Mouse (Mus musculus) embryonic facial prominence, embryonic 11.5 days (tissue): ENCODE measurements around the gene Tk1. TPM values are rescaled to one million over a fixed set of nuclear protein-coding genes. Genes with fewer than 3 reads are reported as not detected.

ENCODE experiments used
- ATAC-seq: fragments of 200-750 bp; cut with Nextera tagmentation; replicated peaks from 2 replicates; pipeline ENCODE4 v1.8.0; 2017; ENCODE audit warnings: low read depth; ENCODE audit not compliant: insufficient number of reproducible peaks, low FRiP score, low TSS enrichment
- DNase-seq: peaks from one replicate; pipeline ENCODE4 v3.0.0-alpha.2; 2015; ENCODE audit warnings: low spot score
- H3K27ac ChIP-seq: fragments of 300-500 bp; sonication (generic); replicated peaks from 2 replicates; pipeline ENCODE4 v1.5.1; 2014; ENCODE audit warnings: mild to moderate bottlenecking, low read depth, low read length, control low read depth
- H3K27me3 ChIP-seq: fragments of 300-500 bp; sonication (generic); 2 replicates; pipeline ENCODE4 v1.6.1; 2014; ENCODE audit warnings: mild to moderate bottlenecking, low read length, moderate library complexity, mixed read lengths; ENCODE audit not compliant: control insufficient read depth, insufficient read depth
- H3K36me3 ChIP-seq: fragments of 300-500 bp; sonication (generic); replicated peaks from 2 replicates; pipeline ENCODE4 v1.6.1; 2014; ENCODE audit warnings: low read depth, mild to moderate bottlenecking, low read length, moderate library complexity, mixed read lengths; ENCODE audit not compliant: control insufficient read depth, insufficient read depth
- H3K4me1 ChIP-seq: fragments of 300-500 bp; sonication (generic); 2 replicates; pipeline ENCODE4 v1.6.1; 2014; ENCODE audit warnings: low read length, mixed read lengths; ENCODE audit not compliant: control insufficient read depth, insufficient read depth
- H3K4me2 ChIP-seq: fragments of 300-500 bp; sonication (generic); 2 replicates; pipeline ENCODE4 v1.6.1; 2014; ENCODE audit warnings: low read depth, mild to moderate bottlenecking, control low read depth, low read length, moderate library complexity
- H3K4me3 ChIP-seq: fragments of 300-500 bp; sonication (generic); 2 replicates; pipeline ENCODE4 v1.5.1; 2014; ENCODE audit warnings: low read depth, low read length, control low read depth
- H3K9ac ChIP-seq: fragments of 300-500 bp; sonication (generic); replicated peaks from 2 replicates; pipeline ENCODE4 v1.6.1; 2014; ENCODE audit warnings: mild to moderate bottlenecking, control low read depth, low read length
- H3K9me3 ChIP-seq: fragments of 300-500 bp; sonication (generic); replicated peaks from 2 replicates; pipeline ENCODE4 v1.6.1; 2016; ENCODE audit warnings: mild to moderate bottlenecking, low read length, inconsistent platforms, mixed read lengths; ENCODE audit not compliant: control insufficient read depth
- WGBS: fragments of 180-500 bp; shearing (Covaris S2); extraction: QIAGEN DNeasy Blood & Tissue Kit; methylation state at CpG from one replicate; pipeline ENCODE4 v1.1.7; 2014; 5-methylcytosine and 5-hydroxymethylcytosine counted together
- polyA plus RNA-seq: library from polyadenylated mRNA; unstranded; fragments of >200 nt; fragmentation: Nextera tagmentation; extraction: Ambion mirVana; gene quantifications from 2 replicates; pipeline ENCODE4 v1.2.1, GENCODE M21; 2014

Gene Tk1
- polyA plus RNA-seq, 1 experiment from 2014 or later: 127 TPM

DNA sequence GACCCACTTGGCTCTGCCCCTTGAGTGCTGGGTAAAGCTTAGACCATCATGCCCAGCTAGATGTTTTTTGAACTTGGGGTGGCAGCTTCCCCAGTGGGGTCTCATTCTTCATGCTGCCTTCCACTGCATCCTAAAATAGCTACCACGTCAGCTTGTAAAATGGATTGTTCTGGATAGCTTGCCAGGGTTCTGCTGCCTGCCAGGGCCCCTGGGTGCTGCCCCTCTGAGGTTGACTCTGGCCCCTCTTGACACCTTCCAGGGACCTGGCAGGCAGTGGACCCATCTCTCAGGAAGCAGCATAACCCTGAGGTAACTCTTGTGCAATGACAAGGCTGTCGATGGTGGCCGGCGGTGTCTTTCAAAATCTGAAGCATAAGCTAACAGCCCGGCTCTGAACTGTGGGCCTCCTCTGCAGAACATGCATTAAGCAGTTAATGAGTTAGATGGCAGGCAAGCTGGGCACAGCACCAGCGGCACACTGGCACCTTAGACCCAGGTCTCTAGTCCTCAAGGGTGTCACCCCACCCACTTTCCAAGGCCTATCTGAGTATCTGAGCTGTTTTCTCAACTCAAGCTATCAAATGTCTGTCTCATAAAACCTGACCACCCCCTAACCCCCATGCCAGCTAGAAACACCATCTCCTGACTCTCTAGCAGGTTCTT is 11.1 kb downstream of the Tk1 start:
- Histone ChIP-seq H3K9me3 (no peaks in the 10 kb centered on the region), H3K4me1 (no peaks in the 10 kb centered on the region; the same call in 1 of the 2 replicates), H3K36me3 (peaks cover 7% of the 10 kb centered on the region), H3K4me3 (no peak overlapping the region), H3K9ac (no peak overlapping the region), H3K27me3 (no peaks in the 10 kb centered on the region), H3K4me2 (no peak overlapping the region), H3K27ac (no peak overlapping the region)
- 96% methylated on average over 6 of the region's 6 CpGs for WGBS
- DNase-seq: no peak
- no peak for ATAC-seq

GRCm38 (mm10) chr11:117813867-117814266 is 12.0 kb downstream of the Tk1 start:
- DNase-seq (no peak), ATAC-seq (no peak)
- Histone ChIP-seq H3K9ac (no peak overlapping the region), H3K4me1 (no peaks in the 10 kb centered on the region; the same call in 1 of the 2 replicates), H3K9me3 (no peaks in the 10 kb centered on the region), H3K4me3 (no peak overlapping the region), H3K36me3 (peaks cover 7% of the 10 kb centered on the region), H3K4me2 (no peak overlapping the region), H3K27ac (no peak overlapping the region), H3K27me3 (no peaks in the 10 kb centered on the region)
- WGBS: 84% methylated on average over 5 of the region's 5 CpGs

- H3K36me3 ChIP-seq: peaks cover 7% of the 10 kb centered on the region
- peak overlapping the region; percentile 60 for H3K9ac ChIP-seq
- DNase-seq: peak; percentile 84
- peak overlapping the region; percentile 74 for H3K4me3 ChIP-seq
- no peaks in the 10 kb centered on the region for H3K27me3 ChIP-seq
- under 1% methylated on average over 21 of the region's 21 CpGs for WGBS
- peak; percentile 85 for ATAC-seq
- no peaks in the 10 kb centered on the region for H3K9me3 ChIP-seq
- no peaks in the 10 kb centered on the region; the same call in 1 of the 2 replicates for H3K4me1 ChIP-seq
- peak overlapping the region; percentile 100 for H3K4me2 ChIP-seq
- no peak overlapping the region for H3K27ac ChIP-seq
Observed at GRCm38 (mm10) chr11:117810401-117811046, 15.4 kb downstream of the Tk1 start.

DNA sequence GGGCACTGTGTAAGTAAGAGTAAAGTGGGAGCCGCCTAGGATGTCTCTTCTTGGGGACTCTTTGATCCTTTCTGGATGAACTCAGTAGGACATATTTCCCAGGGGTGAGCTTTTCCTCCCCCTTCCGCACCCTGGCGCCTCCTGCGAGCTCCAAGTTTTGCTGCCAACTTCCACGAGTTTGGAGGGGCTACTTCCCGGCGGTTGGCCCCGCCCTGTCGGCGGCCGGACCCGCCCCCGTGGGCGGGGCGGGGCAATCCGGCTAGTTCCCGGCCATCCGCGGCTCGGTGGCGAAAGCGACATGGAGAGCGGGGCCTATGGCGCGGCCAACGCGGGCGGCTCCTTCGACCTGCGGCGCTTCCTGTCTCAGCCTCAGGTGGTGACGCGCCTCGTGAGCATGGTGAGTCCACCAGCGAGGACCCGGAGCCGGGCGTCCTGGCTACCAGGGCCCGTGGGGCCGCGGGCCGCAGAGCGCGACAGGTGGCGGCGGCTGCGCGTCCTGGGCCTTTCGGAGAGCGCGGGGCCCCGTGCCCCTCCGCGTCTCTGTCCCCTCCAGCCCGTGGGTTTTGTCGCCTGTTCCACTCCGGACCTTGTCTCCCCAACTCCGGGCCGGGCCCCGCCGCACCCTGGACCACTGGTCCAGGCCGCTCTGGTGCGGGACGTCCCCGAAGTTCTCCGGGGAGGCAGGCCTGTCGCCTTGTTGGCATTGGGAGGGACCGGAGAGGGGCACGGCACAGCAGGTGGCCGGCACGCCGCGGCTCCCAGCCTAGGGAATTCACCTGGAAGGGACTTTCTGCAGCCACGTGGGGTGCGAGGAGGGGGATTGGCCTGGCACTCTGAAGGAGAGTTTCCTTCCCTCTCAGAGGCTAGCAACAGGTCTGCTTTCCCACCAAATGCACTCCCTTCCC is 16.2 kb downstream of the Tk1 start, which contains the start of the genes Gm20708 and Syngr2:
Gene Gm20708, plus strand, starts transcription at position 262 of the 905 bp plus-strand sequence.
Gene Syngr2, plus strand, starts transcription at position 262 of the 905 bp plus-strand sequence.
- Histone ChIP-seq H3K4me3 (peak within 1 kb of the TSS; percentile 74), H3K9ac (peak within 1 kb of the TSS; percentile 60), H3K36me3 (peaks cover 7% of the 10 kb centered on the region), H3K9me3 (no peaks in the 10 kb centered on the region), H3K27me3 (no peaks in the 10 kb centered on the region), H3K4me1 (no peaks in the 10 kb centered on the region; the same call in 1 of the 2 replicates), H3K4me2 (peak within 1 kb of the TSS; percentile 100), H3K27ac (no peak within 1 kb of the TSS)
- DNase-seq (peak; percentile 84), ATAC-seq (peak; percentile 25; the same call in 1 of the 2 replicates)
- WGBS: under 1% methylated on average over 68 of the region's 75 CpGs

DNA sequence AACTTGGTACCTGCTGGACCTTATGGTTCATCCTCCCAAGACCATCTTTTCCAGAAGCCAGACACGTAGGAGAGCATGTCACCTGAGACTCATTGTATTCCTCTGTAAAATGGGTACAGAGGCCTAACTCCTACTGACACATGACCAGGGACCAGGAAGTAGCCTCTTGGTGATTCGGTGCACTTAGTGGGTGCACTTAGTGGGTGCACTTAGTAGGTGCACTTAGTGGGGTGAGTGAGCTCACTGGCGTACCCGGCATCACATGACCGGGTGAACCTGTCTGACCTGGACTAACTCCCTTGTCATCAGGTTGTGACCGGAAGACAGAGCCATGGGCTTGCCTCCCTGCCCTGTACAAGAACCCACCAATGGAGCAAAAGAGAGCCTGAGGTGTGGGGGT is 19.1 kb downstream of the Tk1 start:
- Histone ChIP-seq H3K4me3 (no peak overlapping the region), H3K9ac (no peak overlapping the region), H3K4me1 (no peaks in the 10 kb centered on the region; the same call in 1 of the 2 replicates), H3K27me3 (no peaks in the 10 kb centered on the region), H3K9me3 (no peaks in the 10 kb centered on the region), H3K36me3 (no peaks in the 10 kb centered on the region), H3K4me2 (no peak overlapping the region), H3K27ac (no peak overlapping the region)
- DNase-seq (no peak), ATAC-seq (no peak)
- WGBS: 94% methylated on average over 6 of the region's 6 CpGs

DNA sequence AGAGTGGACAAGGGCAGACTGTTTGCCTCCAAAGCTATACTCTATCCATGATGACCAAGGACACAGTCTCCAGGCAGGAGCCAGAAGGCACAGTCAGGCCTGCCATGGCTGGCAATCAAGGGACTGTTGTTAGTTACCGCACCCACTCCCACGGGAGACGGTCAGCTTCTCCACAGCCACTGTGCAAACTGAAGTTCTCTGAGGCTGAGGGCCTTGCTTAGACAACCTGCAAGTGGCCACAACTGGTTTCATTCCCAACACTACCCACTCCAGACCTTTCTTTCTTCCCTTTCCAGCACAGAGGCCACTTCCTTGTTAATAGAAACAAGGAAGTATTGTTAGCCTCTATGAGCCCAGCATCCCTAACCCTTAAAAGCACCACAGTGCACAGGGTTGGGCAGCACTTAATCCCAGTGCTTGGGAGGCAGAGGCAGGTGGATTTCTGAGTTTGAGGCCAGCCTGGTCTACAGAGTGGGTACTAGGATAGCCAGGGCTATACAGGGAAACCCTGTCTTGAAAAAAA is 22.7 kb downstream of the Tk1 start:
- H3K9ac ChIP-seq: no peak overlapping the region
- H3K9me3 ChIP-seq: no peaks in the 10 kb centered on the region
- no peak overlapping the region for H3K27ac ChIP-seq
- no peaks in the 10 kb centered on the region for H3K36me3 ChIP-seq
- WGBS: 91% methylated on average over 3 of the region's 3 CpGs
- no peak overlapping the region for H3K4me3 ChIP-seq
- H3K4me2 ChIP-seq: no peak overlapping the region
- DNase-seq: no peak
- H3K4me1 ChIP-seq: no peaks in the 10 kb centered on the region
- ATAC-seq: no peak
- H3K27me3 ChIP-seq: no peaks in the 10 kb centered on the region

DNA sequence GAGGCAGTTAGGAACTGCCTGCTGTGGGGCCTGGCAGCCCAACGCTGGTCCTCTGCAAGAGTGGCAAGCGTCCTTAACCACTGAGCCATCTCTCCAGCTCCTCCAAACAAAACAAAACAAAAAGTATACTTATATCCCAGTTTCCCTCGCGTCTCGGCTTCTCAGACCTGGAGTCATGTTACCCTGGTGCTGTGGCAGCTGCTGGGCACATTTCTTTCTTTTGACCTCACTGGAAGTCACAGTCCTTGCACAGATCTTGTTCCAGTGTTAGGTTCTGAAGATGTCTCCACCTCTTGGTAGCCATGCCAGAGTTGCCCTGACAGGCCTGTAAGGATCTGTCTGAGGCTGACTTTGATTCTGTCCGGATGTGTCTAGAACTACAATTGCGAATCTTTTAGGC is 24.2 kb downstream of the Tk1 start:
- WGBS: 59% methylated on average over 7 of the region's 7 CpGs
- Histone ChIP-seq H3K4me3 (no peak overlapping the region), H3K36me3 (no peaks in the 10 kb centered on the region), H3K27ac (no peak overlapping the region), H3K4me2 (no peak overlapping the region), H3K9me3 (no peaks in the 10 kb centered on the region), H3K4me1 (no peaks in the 10 kb centered on the region), H3K27me3 (no peaks in the 10 kb centered on the region), H3K9ac (no peak overlapping the region)
- ATAC-seq: no peak
- no peak for DNase-seq
